Mouse (Mus musculus): ENCODE data around the gene Ncoa1. TPM values are rescaled to one million over a fixed set of nuclear protein-coding genes. Genes with fewer than 3 reads are reported as not detected.
"Not testable (repeated sequence)": the region's sequence is repeated elsewhere in the genome, so short reads cannot be mapped to it uniquely, and the experiment has no call there.

The Ncoa1 gene
- total RNA-seq, 1 experiment: 13.3 TPM

- H3K9me3 ChIP-seq (ENCODE audit: control insufficient read depth, insufficient read depth, low read depth, low read length); in situ Hi-C loops (cut with MboI; ENCODE audit: low sequenced_read_pairs in 2 of 2, unreplicated experiment in 2 of 2); H3K36me3 ChIP-seq (ENCODE audit: control insufficient read depth, insufficient read depth, low read length, poor library complexity, severe bottlenecking); H3K9ac ChIP-seq (ENCODE audit: insufficient read depth, low read depth, low read length, poor library complexity, severe bottlenecking); H3K4me3 ChIP-seq (ENCODE audit: insufficient read depth in 1 of 2, low read depth in 1 of 2, low read length in 2 of 2, poor library complexity in 1 of 2, severe bottlenecking in 1 of 2): not testable (repeated sequence)
- DNase-seq (ENCODE audit: low read depth, low spot score): peak; percentile 80
- TF ChIP-seq MAFK (IDR thresholded peaks at IDR 0.05; ENCODE audit: insufficient read depth, low read depth, low read length) (peak; percentile 34; the same call in 1 of the 2 replicates), CHD2 (IDR thresholded peaks at IDR 0.05; ENCODE audit: low read depth, low read length) (peak; percentile 81; the same call in 1 of the 2 replicates)
- peak overlapping the region; percentile 100 for H3K27ac ChIP-seq (ENCODE audit: insufficient read depth, low read depth, low read length, poor library complexity, severe bottlenecking)
- H3K4me1 ChIP-seq (ENCODE audit: control insufficient read depth in 2 of 2, insufficient read depth in 2 of 2, low read length in 2 of 2, poor library complexity in 1 of 2): peaks cover 20 to 35% of the 10 kb centered on the region in 2 experiments
Observed at GRCm38 (mm10) chr12:4358653-4359052, 118.3 kb downstream of the Ncoa1 start.

DNA sequence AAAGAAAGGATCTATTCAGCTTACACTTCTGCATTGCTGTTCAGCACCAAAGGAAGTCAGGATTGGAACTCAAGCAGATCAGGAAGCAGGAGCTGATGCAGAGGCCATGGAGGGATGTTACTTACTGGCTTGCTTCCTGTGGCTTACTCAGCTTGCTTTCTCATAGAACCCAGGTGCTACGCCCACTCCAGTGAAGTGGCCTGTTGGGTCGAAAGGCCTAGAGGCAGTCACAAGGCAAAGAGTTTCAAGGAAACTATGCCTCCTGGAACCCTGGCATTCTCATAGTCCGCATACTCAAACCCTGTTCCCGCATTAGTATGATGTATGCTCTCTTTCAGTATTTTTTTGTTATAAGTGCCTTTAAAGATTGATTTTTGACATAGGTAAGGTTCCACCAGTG lies 118.9 kb downstream of the Ncoa1 start:
- Histone ChIP-seq H3K4me3 (ENCODE audit: insufficient read depth in 1 of 2, low read depth in 1 of 2, low read length in 2 of 2, poor library complexity in 1 of 2, severe bottlenecking in 1 of 2) (peak overlapping the region in 1 of 2 experiments; percentile 15; a peak in 1 of 4 replicates), H3K36me3 (ENCODE audit: control insufficient read depth, insufficient read depth, low read length, poor library complexity, severe bottlenecking) (peaks cover 4% of the 10 kb centered on the region; the same call in 1 of the 2 replicates), H3K27ac (ENCODE audit: insufficient read depth, low read depth, low read length, poor library complexity, severe bottlenecking) (peak overlapping the region; percentile 100), H3K4me1 (ENCODE audit: control insufficient read depth in 2 of 2, insufficient read depth in 2 of 2, low read length in 2 of 2, poor library complexity in 1 of 2) (peaks cover 20 to 35% of the 10 kb centered on the region in 2 experiments), H3K9me3 (ENCODE audit: control insufficient read depth, insufficient read depth, low read depth, low read length) (no peaks in the 10 kb centered on the region), H3K9ac (ENCODE audit: insufficient read depth, low read depth, low read length, poor library complexity, severe bottlenecking) (peak overlapping the region; percentile 66)
- peak; percentile 39 for DNase-seq (ENCODE audit: low read depth, low spot score)
- TF ChIP-seq MAFK (IDR thresholded peaks at IDR 0.05; ENCODE audit: insufficient read depth, low read depth, low read length) (no peak), ZNF384 (IDR thresholded peaks at IDR 0.05; ENCODE audit: low read depth, low read length) (no peak), CHD2 (IDR thresholded peaks at IDR 0.05; ENCODE audit: low read depth, low read length) (no peak), HCFC1 (IDR thresholded peaks at IDR 0.05; ENCODE audit: borderline replicate concordance, insufficient read depth, low read length) (no peak), ZC3H11A (IDR thresholded peaks at IDR 0.05; ENCODE audit: borderline replicate concordance, low read depth, low read length) (no peak)
- in situ Hi-C loops (cut with MboI; ENCODE audit: low sequenced_read_pairs in 2 of 2, unreplicated experiment in 2 of 2): no loop called here

DNA sequence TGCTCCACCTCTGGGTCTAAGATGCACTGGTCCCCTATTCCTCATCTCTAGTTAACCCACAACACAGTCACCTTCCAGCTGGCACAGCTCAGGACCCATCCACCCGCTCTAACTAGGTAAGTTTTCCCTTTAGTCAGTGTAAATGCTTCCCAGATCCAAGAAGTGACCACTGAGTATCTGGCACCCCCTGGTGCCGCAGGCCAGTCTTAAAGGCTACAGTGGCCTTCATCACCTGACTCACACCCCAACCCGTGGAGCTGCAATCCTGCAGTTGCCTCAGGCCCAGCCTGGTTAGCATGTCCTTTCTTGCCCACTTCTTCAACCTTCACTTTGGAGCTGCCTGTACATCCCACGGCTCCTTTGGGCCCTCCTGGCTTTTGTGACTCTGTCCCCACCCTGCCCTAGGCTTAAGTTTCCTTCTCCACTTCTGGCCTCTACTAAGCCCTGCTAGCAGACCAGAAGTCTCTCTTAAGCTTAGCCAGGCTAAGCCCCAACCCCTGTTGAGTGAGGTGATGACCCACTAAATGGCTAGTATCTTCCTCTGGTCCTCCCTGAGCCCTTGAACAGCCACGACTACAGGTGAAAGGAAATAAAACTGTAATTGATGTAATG lies 120.0 kb downstream of the Ncoa1 start:
- Histone ChIP-seq H3K9ac (ENCODE audit: insufficient read depth, low read depth, low read length, poor library complexity, severe bottlenecking) (peak overlapping the region; percentile 82), H3K4me1 (ENCODE audit: control insufficient read depth in 2 of 2, insufficient read depth in 2 of 2, low read length in 2 of 2, poor library complexity in 1 of 2) (peaks cover 19 to 35% of the 10 kb centered on the region in 2 experiments), H3K4me3 (ENCODE audit: insufficient read depth in 1 of 2, low read depth in 1 of 2, low read length in 2 of 2, poor library complexity in 1 of 2, severe bottlenecking in 1 of 2) (peak overlapping the region in 1 of 2 experiments; percentile 27; a peak in 2 of 4 replicates), H3K27ac (ENCODE audit: insufficient read depth, low read depth, low read length, poor library complexity, severe bottlenecking) (peak overlapping the region; percentile 100), H3K36me3 (ENCODE audit: control insufficient read depth, insufficient read depth, low read length, poor library complexity, severe bottlenecking) (peaks cover 4% of the 10 kb centered on the region; the same call in 1 of the 2 replicates), H3K9me3 (ENCODE audit: control insufficient read depth, insufficient read depth, low read depth, low read length) (no peaks in the 10 kb centered on the region)
- no peak for TF ChIP-seq MAFK (IDR thresholded peaks at IDR 0.05; ENCODE audit: insufficient read depth, low read depth, low read length)
- no peak for TF ChIP-seq ZC3H11A (IDR thresholded peaks at IDR 0.05; ENCODE audit: borderline replicate concordance, low read depth, low read length)
- no peak for DNase-seq (ENCODE audit: low read depth, low spot score)
- in situ Hi-C loops (cut with MboI; ENCODE audit: low sequenced_read_pairs in 2 of 2, unreplicated experiment in 2 of 2): no loop called here

DNA sequence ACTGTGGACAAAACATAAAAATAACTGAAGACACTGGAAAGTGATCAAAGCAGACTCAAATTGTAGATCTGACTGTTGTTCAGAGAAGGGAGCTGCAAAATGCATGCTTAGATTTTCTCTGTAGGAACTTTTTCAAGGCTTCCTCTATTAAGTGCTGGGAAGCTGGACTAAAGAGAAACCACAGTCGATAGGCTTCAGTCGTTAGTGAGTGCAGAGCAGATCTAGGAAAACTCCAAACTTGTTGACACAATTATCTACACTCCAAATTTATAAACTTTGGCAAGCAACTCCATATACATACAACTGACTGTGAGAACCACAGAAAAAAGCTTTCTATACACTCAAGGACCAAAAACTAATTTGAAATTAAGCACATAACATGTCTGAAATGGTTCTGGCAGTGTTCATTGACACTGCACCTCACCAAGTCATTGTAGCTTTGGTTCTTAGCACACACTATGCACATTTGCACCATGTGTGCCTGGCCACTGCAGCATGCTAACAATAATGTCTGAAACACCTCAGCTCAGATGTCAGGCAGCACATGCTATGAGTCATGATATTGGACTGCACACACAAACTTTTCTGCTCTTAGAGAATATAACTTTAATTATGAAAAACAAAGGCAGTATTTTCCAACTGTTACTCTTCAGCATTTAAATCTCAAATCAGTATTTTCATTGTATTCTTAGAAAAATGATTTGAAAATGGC lies 121.8 kb downstream of the Ncoa1 start:
- Histone ChIP-seq H3K9me3 (ENCODE audit: control insufficient read depth, insufficient read depth, low read depth, low read length) (no peaks in the 10 kb centered on the region), H3K4me1 (ENCODE audit: control insufficient read depth in 2 of 2, insufficient read depth in 2 of 2, low read length in 2 of 2, poor library complexity in 1 of 2) (peaks cover 9 to 28% of the 10 kb centered on the region in 2 experiments; a peak in 3 of 4 replicates), H3K4me3 (ENCODE audit: insufficient read depth in 1 of 2, low read depth in 1 of 2, low read length in 2 of 2, poor library complexity in 1 of 2, severe bottlenecking in 1 of 2) (no peak overlapping the region), H3K9ac (ENCODE audit: insufficient read depth, low read depth, low read length, poor library complexity, severe bottlenecking) (peak overlapping the region; percentile 43; the same call in 1 of the 2 replicates), H3K36me3 (ENCODE audit: control insufficient read depth, insufficient read depth, low read length, poor library complexity, severe bottlenecking) (no peaks in the 10 kb centered on the region), H3K27ac (ENCODE audit: insufficient read depth, low read depth, low read length, poor library complexity, severe bottlenecking) (peak overlapping the region; percentile 76; the same call in 1 of the 2 replicates)
- in situ Hi-C loops (cut with MboI; ENCODE audit: low sequenced_read_pairs in 2 of 2, unreplicated experiment in 2 of 2): no loop called here
- TF ChIP-seq ZC3H11A (IDR thresholded peaks at IDR 0.05; ENCODE audit: borderline replicate concordance, low read depth, low read length): no peak
- no peak for TF ChIP-seq CHD2 (IDR thresholded peaks at IDR 0.05; ENCODE audit: low read depth, low read length)
- no peak for TF ChIP-seq MAFK (IDR thresholded peaks at IDR 0.05; ENCODE audit: insufficient read depth, low read depth, low read length)
- no peak for TF ChIP-seq ZNF384 (IDR thresholded peaks at IDR 0.05; ENCODE audit: low read depth, low read length)
- TF ChIP-seq HCFC1 (IDR thresholded peaks at IDR 0.05; ENCODE audit: borderline replicate concordance, insufficient read depth, low read length): no peak
- DNase-seq (ENCODE audit: low read depth, low spot score): no peak
